Mouse (Mus musculus) limb, embryonic 14.5 days (tissue): Measurements from ENCODE around the gene Hbb-y. TPM values are rescaled to one million over a fixed set of nuclear protein-coding genes. Genes with fewer than 3 reads are reported as not detected.
"Not testable (repeated sequence)": the region's sequence is repeated elsewhere in the genome, so short reads cannot be mapped to it uniquely, and the experiment has no call there.

ENCODE experiments used
- ATAC-seq: fragments of 200-750 bp; cut with Nextera tagmentation; 2 replicates; pipeline ENCODE4 v1.8.0; 2017; ENCODE audit warnings: low read depth, moderate number of reproducible peaks, moderate TSS enrichment; ENCODE audit not compliant: low FRiP score
- DNase-seq: peaks from one replicate; pipeline ENCODE4 v3.0.0-alpha.2; 2015; ENCODE audit warnings: low spot score
- H3K27ac ChIP-seq: fragments of 300-500 bp; sonication (generic); replicated peaks from 2 replicates; pipeline ENCODE4 v1.5.1; 2014; ENCODE audit warnings: low read depth, mild to moderate bottlenecking, low read length, moderate library complexity, mixed read lengths
- H3K27me3 ChIP-seq: fragments of 300-500 bp; sonication (generic); 2 replicates; pipeline ENCODE4 v1.6.1; 2014; ENCODE audit warnings: low read length, mixed read lengths; ENCODE audit not compliant: control insufficient read depth, insufficient read depth
- H3K36me3 ChIP-seq: fragments of 300-500 bp; sonication (generic); 2 replicates; pipeline ENCODE4 v1.6.1; 2014; ENCODE audit warnings: mild to moderate bottlenecking, low read length, moderate library complexity, mixed read lengths; ENCODE audit not compliant: control insufficient read depth, insufficient read depth
- H3K4me1 ChIP-seq: fragments of 300-500 bp; sonication (generic); 2 replicates; pipeline ENCODE4 v1.6.1; 2014; ENCODE audit warnings: antibody characterized with exemption, low read length, mixed read lengths; ENCODE audit not compliant: control insufficient read depth, insufficient read depth
- H3K4me2 ChIP-seq: fragments of 300-500 bp; sonication (generic); replicated peaks from 2 replicates; pipeline ENCODE4 v1.6.1; 2014; ENCODE audit warnings: low read depth, mild to moderate bottlenecking, low read length, moderate library complexity; ENCODE audit not compliant: severe bottlenecking
- H3K4me3 ChIP-seq: fragments of 300-500 bp; sonication (generic); replicated peaks from 2 replicates; pipeline ENCODE4 v1.5.1; 2014; ENCODE audit warnings: low read length
- H3K9ac ChIP-seq: fragments of 300-500 bp; sonication (generic); 2 replicates; pipeline ENCODE4 v1.6.1; 2014; ENCODE audit warnings: mild to moderate bottlenecking, low read depth, low read length, moderate library complexity; ENCODE audit not compliant: severe bottlenecking
- H3K9me3 ChIP-seq: fragments of 300-500 bp; sonication (generic); 2 replicates; pipeline ENCODE4 v1.6.1; 2016; ENCODE audit warnings: low read length; ENCODE audit not compliant: control insufficient read depth
- POLR2A ChIP-seq: fragments of 200-500 bp; IDR thresholded peaks from 2 replicates; pipeline ENCODE4 v1.8.0; 2012; ENCODE audit warnings: inconsistent platforms, mild to moderate bottlenecking, moderate library complexity, borderline replicate concordance; ENCODE audit not compliant: insufficient read depth, insufficient read length; ENCODE audit errors: extremely low read depth
- WGBS: fragments of 180-500 bp; shearing (Covaris S2); extraction: QIAGEN DNeasy Blood & Tissue Kit; methylation state at CpG from one replicate; pipeline ENCODE4 v1.1.7; 2014; 5-methylcytosine and 5-hydroxymethylcytosine counted together
- polyA plus RNA-seq, 2 experiments: library from polyadenylated mRNA; depleted of rRNA in 1 of 2; stranded (reverse) in 1 of 2; unstranded in 1 of 2; fragments of >200 nt; fragmentation: Nextera tagmentation in 1 of 2; extraction: Ambion mirVana in 1 of 2; gene quantifications; 2 replicates each; pipeline versions ENCODE4 v1.2.1 to v1.2.3; 2012 to 2014

Hbb-y gene
- polyA plus RNA-seq, 2 experiments = 702 to 1,395 TPM

GRCm38 (mm10) chr7:103808971-103809800 lies 43.8 kb downstream of the Hbb-y start:
- H3K27me3 ChIP-seq = no peaks in the 10 kb centered on the region
- DNase-seq (no peak), ATAC-seq (no peak)
- H3K4me2 ChIP-seq = no peak overlapping the region
- no peaks in the 10 kb centered on the region for H3K9me3 ChIP-seq
- no peak for TF ChIP-seq POLR2A
- 70% methylated on average over 5 of the region's 5 CpGs for WGBS
- H3K4me3 ChIP-seq = no peak overlapping the region
- H3K27ac ChIP-seq = no peak overlapping the region
- no peaks in the 10 kb centered on the region for H3K36me3 ChIP-seq
- H3K4me1 ChIP-seq = no peaks in the 10 kb centered on the region
- no peak overlapping the region for H3K9ac ChIP-seq

GRCm38 (mm10) chr7:103808120-103808519 lies 44.9 kb downstream of the Hbb-y start:
- H3K27ac ChIP-seq, DNase-seq, H3K27me3 ChIP-seq, H3K9me3 ChIP-seq, H3K4me1 ChIP-seq, H3K4me2 ChIP-seq, ATAC-seq, H3K4me3 ChIP-seq, H3K9ac ChIP-seq, H3K36me3 ChIP-seq: not testable (repeated sequence)
- 59% methylated on average over 2 of the region's 2 CpGs for WGBS

GRCm38 (mm10) chr7:103806856-103807255 lies 46.2 kb downstream of the Hbb-y start:
- H3K9ac ChIP-seq = no peak overlapping the region
- no peak for TF ChIP-seq POLR2A
- WGBS = 69% methylated on average over 1 of the region's 1 CpGs
- H3K27ac ChIP-seq = no peak overlapping the region
- ATAC-seq = no peak
- DNase-seq = peak; percentile 33
- H3K36me3 ChIP-seq = no peaks in the 10 kb centered on the region
- no peak overlapping the region for H3K4me2 ChIP-seq
- H3K9me3 ChIP-seq = no peaks in the 10 kb centered on the region
- H3K4me3 ChIP-seq = no peak overlapping the region
- no peaks in the 10 kb centered on the region for H3K27me3 ChIP-seq
- H3K4me1 ChIP-seq = no peaks in the 10 kb centered on the region

Other genes starting within 250 kb of the Hbb-y start
Only the 30 nearest of the 31 such genes appear.
- gene Olfr622, start 210.5 kb downstream of the Hbb-y start, polyA plus RNA-seq (2012; rRNA removed) = not detected in 2 replicates
- not detected in 2 replicates for gene Olfr622, start 210.5 kb downstream of the Hbb-y start, polyA plus RNA-seq (2014; fragmentation: Nextera tagmentation; extraction: Ambion mirVana)
- not detected in 2 replicates for gene Olfr623, start 189.5 kb downstream of the Hbb-y start, polyA plus RNA-seq (2012; rRNA removed)
- gene Olfr623, start 189.5 kb downstream of the Hbb-y start, polyA plus RNA-seq (2014; fragmentation: Nextera tagmentation; extraction: Ambion mirVana) = not detected in 2 replicates
- gene Olfr624, start 182.0 kb downstream of the Hbb-y start, polyA plus RNA-seq (2012; rRNA removed) = 0.03 TPM in 1 of 2 replicates, not detected in the other
- gene Olfr624, start 182.0 kb downstream of the Hbb-y start, polyA plus RNA-seq (2014; fragmentation: Nextera tagmentation; extraction: Ambion mirVana) = 0.06 and 0.07 TPM in 2 replicates
- not detected in 2 replicates for gene Olfr625-ps1, start 170.5 kb downstream of the Hbb-y start, polyA plus RNA-seq (2012; rRNA removed)
- not detected in 2 replicates for gene Olfr625-ps1, start 170.5 kb downstream of the Hbb-y start, polyA plus RNA-seq (2014; fragmentation: Nextera tagmentation; extraction: Ambion mirVana)
- not detected in 2 replicates for gene Olfr243, start 138.5 kb downstream of the Hbb-y start, polyA plus RNA-seq (2012; rRNA removed)
- gene Olfr243, start 138.5 kb downstream of the Hbb-y start, polyA plus RNA-seq (2014; fragmentation: Nextera tagmentation; extraction: Ambion mirVana) = not detected in 2 replicates
- not detected in 2 replicates for gene Olfr628, start 122.8 kb downstream of the Hbb-y start, polyA plus RNA-seq (2012; rRNA removed)
- not detected in 2 replicates for gene Olfr628, start 122.8 kb downstream of the Hbb-y start, polyA plus RNA-seq (2014; fragmentation: Nextera tagmentation; extraction: Ambion mirVana)
- not detected in 2 replicates for gene Olfr629, start 108.3 kb downstream of the Hbb-y start, polyA plus RNA-seq (2012; rRNA removed)
- not detected in 2 replicates for gene Olfr629, start 108.3 kb downstream of the Hbb-y start, polyA plus RNA-seq (2014; fragmentation: Nextera tagmentation; extraction: Ambion mirVana)
- gene Olfr630, start 95.9 kb downstream of the Hbb-y start, polyA plus RNA-seq (2012; rRNA removed) = not detected in 2 replicates
- not detected in 2 replicates for gene Olfr630, start 95.9 kb downstream of the Hbb-y start, polyA plus RNA-seq (2014; fragmentation: Nextera tagmentation; extraction: Ambion mirVana)
- not detected in 2 replicates for gene Olfr69, start 81.6 kb downstream of the Hbb-y start, polyA plus RNA-seq (2012; rRNA removed)
- not detected in 2 replicates for gene Olfr69, start 81.6 kb downstream of the Hbb-y start, polyA plus RNA-seq (2014; fragmentation: Nextera tagmentation; extraction: Ambion mirVana)
- not detected in 2 replicates for gene Olfr68, start 73.5 kb downstream of the Hbb-y start, polyA plus RNA-seq (2012; rRNA removed)
- gene Olfr68, start 73.5 kb downstream of the Hbb-y start, polyA plus RNA-seq (2014; fragmentation: Nextera tagmentation; extraction: Ambion mirVana) = not detected in 2 replicates
- gene Olfr67, start 61.4 kb downstream of the Hbb-y start, polyA plus RNA-seq (2012; rRNA removed) = 0.03 TPM in 1 of 2 replicates, not detected in the other
- gene Olfr67, start 61.4 kb downstream of the Hbb-y start, polyA plus RNA-seq (2014; fragmentation: Nextera tagmentation; extraction: Ambion mirVana) = not detected in 2 replicates
- 2,382 and 2,478 TPM in 2 replicates for gene Hbb-bt, start 39.2 kb downstream of the Hbb-y start, polyA plus RNA-seq (2012; rRNA removed)
- gene Hbb-bt, start 39.2 kb downstream of the Hbb-y start, polyA plus RNA-seq (2014; fragmentation: Nextera tagmentation; extraction: Ambion mirVana) = 2,610 and 4,062 TPM in 2 replicates
- 9,008 and 9,822 TPM in 2 replicates for gene Hbb-bs, start 25.1 kb downstream of the Hbb-y start, polyA plus RNA-seq (2012; rRNA removed)
- gene Hbb-bs, start 25.1 kb downstream of the Hbb-y start, polyA plus RNA-seq (2014; fragmentation: Nextera tagmentation; extraction: Ambion mirVana) = 6,131 and 9,529 TPM in 2 replicates
- gene Hbb-bh2, start 12.7 kb downstream of the Hbb-y start, polyA plus RNA-seq (2012; rRNA removed) = not detected in 2 replicates
- gene Hbb-bh2, start 12.7 kb downstream of the Hbb-y start, polyA plus RNA-seq (2014; fragmentation: Nextera tagmentation; extraction: Ambion mirVana) = not detected in 2 replicates
- 12.0 and 13.3 TPM in 2 replicates for gene Hbb-bh1, start 10.1 kb downstream of the Hbb-y start, polyA plus RNA-seq (2012; rRNA removed)
- 8.0 and 8.4 TPM in 2 replicates for gene Hbb-bh1, start 10.1 kb downstream of the Hbb-y start, polyA plus RNA-seq (2014; fragmentation: Nextera tagmentation; extraction: Ambion mirVana)
- not detected in 2 replicates for gene Olfr66, start 33.0 kb upstream of the Hbb-y start, polyA plus RNA-seq (2012; rRNA removed)
- not detected in 2 replicates for gene Olfr66, start 33.0 kb upstream of the Hbb-y start, polyA plus RNA-seq (2014; fragmentation: Nextera tagmentation; extraction: Ambion mirVana)
- not detected in 2 replicates for gene Olfr64, start 41.3 kb upstream of the Hbb-y start, polyA plus RNA-seq (2012; rRNA removed)
- gene Olfr64, start 41.3 kb upstream of the Hbb-y start, polyA plus RNA-seq (2014; fragmentation: Nextera tagmentation; extraction: Ambion mirVana) = not detected in 2 replicates
- gene Olfr65, start 50.3 kb upstream of the Hbb-y start, polyA plus RNA-seq (2012; rRNA removed) = not detected in 2 replicates
- gene Olfr65, start 50.3 kb upstream of the Hbb-y start, polyA plus RNA-seq (2014; fragmentation: Nextera tagmentation; extraction: Ambion mirVana) = not detected in 2 replicates
- gene Olfr631, start 75.6 kb upstream of the Hbb-y start, polyA plus RNA-seq (2012; rRNA removed) = not detected in 2 replicates
- not detected in 2 replicates for gene Olfr631, start 75.6 kb upstream of the Hbb-y start, polyA plus RNA-seq (2014; fragmentation: Nextera tagmentation; extraction: Ambion mirVana)
- gene Olfr632, start 81.1 kb upstream of the Hbb-y start, polyA plus RNA-seq (2012; rRNA removed) = not detected in 2 replicates
- gene Olfr632, start 81.1 kb upstream of the Hbb-y start, polyA plus RNA-seq (2014; fragmentation: Nextera tagmentation; extraction: Ambion mirVana) = not detected in 2 replicates
- gene Olfr633, start 91.2 kb upstream of the Hbb-y start, polyA plus RNA-seq (2012; rRNA removed) = not detected in 2 replicates
- not detected in 2 replicates for gene Olfr633, start 91.2 kb upstream of the Hbb-y start, polyA plus RNA-seq (2014; fragmentation: Nextera tagmentation; extraction: Ambion mirVana)
- gene Olfr635, start 117.9 kb upstream of the Hbb-y start, polyA plus RNA-seq (2012; rRNA removed) = not detected in 2 replicates
- gene Olfr635, start 117.9 kb upstream of the Hbb-y start, polyA plus RNA-seq (2014; fragmentation: Nextera tagmentation; extraction: Ambion mirVana) = 0.03 TPM in 1 of 2 replicates, not detected in the other
- gene Olfr638, start 145.5 kb upstream of the Hbb-y start, polyA plus RNA-seq (2012; rRNA removed) = not detected in 2 replicates
- gene Olfr638, start 145.5 kb upstream of the Hbb-y start, polyA plus RNA-seq (2014; fragmentation: Nextera tagmentation; extraction: Ambion mirVana) = not detected in 2 replicates
- gene Olfr639, start 164.1 kb upstream of the Hbb-y start, polyA plus RNA-seq (2012; rRNA removed) = not detected in 2 replicates
- gene Olfr639, start 164.1 kb upstream of the Hbb-y start, polyA plus RNA-seq (2014; fragmentation: Nextera tagmentation; extraction: Ambion mirVana) = not detected in 2 replicates
- gene Olfr640, start 172.4 kb upstream of the Hbb-y start, polyA plus RNA-seq (2012; rRNA removed) = not detected in 2 replicates
- not detected in 2 replicates for gene Olfr640, start 172.4 kb upstream of the Hbb-y start, polyA plus RNA-seq (2014; fragmentation: Nextera tagmentation; extraction: Ambion mirVana)
- not detected in 2 replicates for gene Olfr641, start 182.2 kb upstream of the Hbb-y start, polyA plus RNA-seq (2012; rRNA removed)
- not detected in 2 replicates for gene Olfr641, start 182.2 kb upstream of the Hbb-y start, polyA plus RNA-seq (2014; fragmentation: Nextera tagmentation; extraction: Ambion mirVana)
- gene Olfr642, start 199.4 kb upstream of the Hbb-y start, polyA plus RNA-seq (2012; rRNA removed) = not detected in 2 replicates
- gene Olfr642, start 199.4 kb upstream of the Hbb-y start, polyA plus RNA-seq (2014; fragmentation: Nextera tagmentation; extraction: Ambion mirVana) = not detected in 2 replicates
- gene 4930516K23Rik, start 208.2 kb upstream of the Hbb-y start, polyA plus RNA-seq (2012; rRNA removed) = 0.03 TPM in 1 of 2 replicates, not detected in the other
- not detected in 2 replicates for gene 4930516K23Rik, start 208.2 kb upstream of the Hbb-y start, polyA plus RNA-seq (2014; fragmentation: Nextera tagmentation; extraction: Ambion mirVana)
- gene Olfr644, start 218.7 kb upstream of the Hbb-y start, polyA plus RNA-seq (2012; rRNA removed) = 0.10 TPM in 1 of 2 replicates, not detected in the other
- gene Olfr644, start 218.7 kb upstream of the Hbb-y start, polyA plus RNA-seq (2014; fragmentation: Nextera tagmentation; extraction: Ambion mirVana) = not detected in 2 replicates
- not detected in 2 replicates for gene Olfr645, start 232.2 kb upstream of the Hbb-y start, polyA plus RNA-seq (2012; rRNA removed)
- not detected in 2 replicates for gene Olfr645, start 232.2 kb upstream of the Hbb-y start, polyA plus RNA-seq (2014; fragmentation: Nextera tagmentation; extraction: Ambion mirVana)